Mouse (Mus musculus) thymus, postnatal 0 days (tissue): ENCODE data around the gene Klhl25. TPM values are rescaled to one million over a fixed set of nuclear protein-coding genes. Genes with fewer than 3 reads are reported as not detected.
A peak's percentile ranks its signal among the peaks of the same experiment; 100 is the strongest.
"Not testable (repeated sequence)": the region's sequence is repeated elsewhere in the genome, so short reads cannot be mapped to it uniquely, and the experiment has no call there.

Experiments used
- DNase-seq: peaks from one replicate; pipeline ENCODE4 v3.0.0-alpha.2; 2015; ENCODE audit warnings: low spot score
- polyA plus RNA-seq: library from polyadenylated mRNA; unstranded; fragments of >200 nt; fragmentation: Nextera tagmentation; extraction: Ambion mirVana; gene quantifications from 2 replicates; pipeline ENCODE4 v1.2.1, GENCODE M21; 2015

The Klhl25 gene
- polyA plus RNA-seq, result 13.2 and 13.3 TPM in 2 replicates

DNA sequence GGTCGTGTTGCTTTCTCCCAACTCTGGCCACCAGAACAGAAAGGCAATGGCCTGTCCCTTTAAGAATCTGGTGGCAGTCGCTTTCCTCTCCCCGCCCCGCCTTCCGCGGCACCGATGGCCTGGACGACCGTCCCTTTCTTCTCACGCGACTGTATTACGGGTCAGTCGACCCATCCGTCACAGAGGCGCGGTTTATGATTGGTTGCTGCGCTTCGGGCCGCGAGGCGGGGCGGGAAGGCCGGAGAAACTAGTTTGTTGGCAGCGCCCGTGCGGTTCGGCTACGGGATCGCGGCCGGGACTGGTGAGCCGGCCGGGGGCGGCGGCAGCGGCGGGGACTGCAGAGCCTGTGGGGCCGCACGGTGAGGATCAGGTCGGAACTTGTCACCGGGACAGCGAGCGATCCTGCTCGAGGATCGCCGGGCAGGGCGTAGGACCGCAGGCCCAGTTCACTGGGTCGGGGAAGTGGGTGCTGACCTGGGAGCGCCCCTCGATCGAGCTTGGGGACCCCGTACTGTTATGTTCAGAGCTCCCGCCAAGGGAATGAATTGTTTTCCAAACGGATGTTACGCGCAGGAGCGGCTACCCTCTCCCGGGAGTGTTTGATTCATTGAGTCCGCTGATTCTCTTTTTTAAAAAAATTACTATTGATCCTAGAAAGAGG lies at the start of gene Klhl25:
Gene Klhl25, plus strand, starts transcription at position 196 of the 661 bp plus-strand sequence.
- DNase-seq, result peak; percentile 90

DNA sequence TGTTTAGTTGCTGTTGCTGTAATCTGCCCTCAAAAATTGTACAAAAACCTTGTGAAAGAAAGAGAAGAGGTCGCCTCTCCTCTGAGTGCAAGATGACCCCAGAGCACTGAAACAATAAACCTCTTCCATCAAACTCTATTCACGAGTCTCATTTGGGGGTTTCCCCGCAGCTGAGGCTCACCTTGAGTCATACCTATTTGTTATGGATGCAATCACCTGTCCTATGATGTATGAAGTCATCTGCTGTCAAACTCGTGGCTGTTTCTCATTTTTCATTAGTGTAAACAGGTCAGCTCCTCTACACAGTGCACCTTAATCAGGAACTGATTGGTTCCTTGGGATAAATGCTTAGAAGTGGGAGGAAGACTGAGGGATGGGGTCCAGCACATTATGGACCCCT lies 47.6 kb upstream of the Klhl25 start:
- DNase-seq, result no peak

DNA sequence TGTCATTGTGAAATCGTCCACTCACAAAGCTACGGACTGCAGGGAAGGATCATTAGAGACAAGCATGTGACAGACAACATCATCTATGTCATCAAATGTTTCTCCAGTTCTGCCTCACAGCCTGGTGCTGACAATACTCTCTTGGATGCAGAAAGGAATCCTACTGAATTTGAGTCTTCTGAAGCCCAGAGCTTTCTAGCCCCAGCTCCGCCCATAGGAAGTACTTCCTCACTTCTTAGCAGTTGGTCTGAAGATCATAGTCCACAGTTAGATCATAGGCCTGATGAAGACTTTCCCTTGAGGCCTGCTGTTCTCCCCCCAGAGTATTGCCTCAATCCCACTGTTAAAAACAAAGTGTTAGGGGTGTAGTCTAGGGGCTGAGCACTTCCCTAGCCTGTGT lies 47.1 kb upstream of the Klhl25 start:
- peak; percentile 26 for DNase-seq

DNA sequence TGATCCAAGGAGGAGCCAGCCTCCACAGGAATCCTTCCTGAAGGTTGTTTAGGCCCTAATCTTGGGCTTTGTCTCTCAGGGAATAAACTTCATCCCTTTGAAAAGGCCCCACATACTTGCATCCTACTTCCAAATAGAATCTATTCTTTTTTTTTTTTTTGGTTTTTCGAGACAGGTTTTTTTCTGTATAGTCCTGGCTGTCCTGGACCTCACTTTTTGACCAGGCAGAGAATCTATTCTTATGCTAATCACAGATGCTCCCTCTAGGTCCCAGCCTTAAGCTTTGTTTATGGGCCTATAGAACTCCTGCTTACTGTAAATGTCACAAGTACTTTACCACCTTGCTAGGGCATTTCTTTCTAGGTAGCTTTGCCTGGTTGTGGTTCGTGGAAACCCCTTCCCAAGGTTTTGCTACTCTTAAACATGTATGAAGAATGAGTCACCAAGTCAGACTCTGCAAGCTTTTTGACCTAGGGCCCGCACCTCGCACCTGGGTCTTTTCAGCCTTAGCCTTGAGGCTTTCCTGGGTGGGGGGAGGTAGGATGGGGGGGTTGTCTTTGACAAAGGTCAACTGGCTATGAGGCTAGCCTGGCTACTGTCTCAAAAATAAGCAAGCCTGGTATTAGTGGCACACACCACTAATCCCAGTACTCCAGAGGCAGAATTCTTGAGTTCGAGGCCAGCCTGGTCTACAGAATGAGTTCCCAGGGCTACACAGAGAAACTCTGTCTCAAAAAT lies 46.3 kb upstream of the Klhl25 start:
- no peak for DNase-seq

DNA sequence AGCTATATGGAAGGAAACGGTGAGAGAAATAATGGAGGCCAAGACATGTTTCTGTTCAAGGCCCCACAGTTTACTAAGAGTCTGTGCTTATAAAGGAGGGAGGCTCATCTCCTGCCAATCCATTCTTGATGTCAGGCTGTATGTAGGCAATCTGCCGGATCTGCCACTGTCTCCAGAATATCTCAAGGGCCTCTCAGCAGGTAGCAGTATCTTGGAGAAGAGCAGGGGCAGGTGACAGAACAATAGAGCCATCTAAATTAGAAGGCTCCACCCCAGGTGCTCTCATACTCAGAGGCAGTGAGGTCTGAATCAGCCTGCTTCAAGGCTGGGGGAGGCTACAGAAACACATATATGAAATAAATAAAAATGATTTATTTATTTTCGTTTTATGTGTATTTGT lies 45.2 kb upstream of the Klhl25 start:
- DNase-seq, result no peak

DNA sequence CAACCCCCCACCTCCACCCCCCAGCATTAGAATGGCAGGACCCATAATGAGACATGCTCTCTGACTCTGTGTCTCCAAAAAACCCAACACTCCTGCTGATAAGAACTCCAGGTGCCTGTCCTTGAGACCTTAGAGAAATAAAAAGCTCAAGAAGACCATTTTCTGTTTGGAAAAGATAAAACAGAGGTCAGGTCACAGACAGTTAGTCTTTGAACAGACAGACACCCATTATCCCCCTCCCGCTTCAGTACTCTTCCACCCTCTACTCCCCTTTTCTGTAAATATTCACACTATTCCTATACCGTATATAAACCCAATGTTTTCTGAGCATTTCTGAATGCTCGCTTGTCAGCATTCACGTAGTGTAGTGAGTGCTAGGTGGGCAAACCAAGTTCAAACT lies 41.9 kb upstream of the Klhl25 start:
- no peak for DNase-seq

DNA sequence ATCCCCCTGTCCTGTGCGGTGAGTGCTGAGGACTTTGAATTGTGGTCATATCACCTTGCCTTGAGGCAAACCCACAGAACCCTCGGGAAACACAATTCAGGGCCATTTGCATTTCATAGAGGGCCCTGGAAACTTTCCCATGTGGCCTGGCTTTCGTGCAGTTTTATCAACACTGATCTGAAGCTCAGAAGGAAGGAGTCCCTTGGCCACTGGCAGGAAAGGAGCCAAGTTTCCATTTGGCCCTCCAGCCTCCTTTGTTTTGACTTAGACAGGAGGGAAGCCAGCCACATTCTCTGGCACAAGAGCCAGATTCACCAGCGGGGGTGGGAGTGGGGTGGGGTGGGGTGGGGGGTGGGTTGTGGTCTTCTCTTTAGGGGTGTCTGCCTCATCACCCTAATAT lies 41.4 kb upstream of the Klhl25 start:
- DNase-seq, result no peak

DNA sequence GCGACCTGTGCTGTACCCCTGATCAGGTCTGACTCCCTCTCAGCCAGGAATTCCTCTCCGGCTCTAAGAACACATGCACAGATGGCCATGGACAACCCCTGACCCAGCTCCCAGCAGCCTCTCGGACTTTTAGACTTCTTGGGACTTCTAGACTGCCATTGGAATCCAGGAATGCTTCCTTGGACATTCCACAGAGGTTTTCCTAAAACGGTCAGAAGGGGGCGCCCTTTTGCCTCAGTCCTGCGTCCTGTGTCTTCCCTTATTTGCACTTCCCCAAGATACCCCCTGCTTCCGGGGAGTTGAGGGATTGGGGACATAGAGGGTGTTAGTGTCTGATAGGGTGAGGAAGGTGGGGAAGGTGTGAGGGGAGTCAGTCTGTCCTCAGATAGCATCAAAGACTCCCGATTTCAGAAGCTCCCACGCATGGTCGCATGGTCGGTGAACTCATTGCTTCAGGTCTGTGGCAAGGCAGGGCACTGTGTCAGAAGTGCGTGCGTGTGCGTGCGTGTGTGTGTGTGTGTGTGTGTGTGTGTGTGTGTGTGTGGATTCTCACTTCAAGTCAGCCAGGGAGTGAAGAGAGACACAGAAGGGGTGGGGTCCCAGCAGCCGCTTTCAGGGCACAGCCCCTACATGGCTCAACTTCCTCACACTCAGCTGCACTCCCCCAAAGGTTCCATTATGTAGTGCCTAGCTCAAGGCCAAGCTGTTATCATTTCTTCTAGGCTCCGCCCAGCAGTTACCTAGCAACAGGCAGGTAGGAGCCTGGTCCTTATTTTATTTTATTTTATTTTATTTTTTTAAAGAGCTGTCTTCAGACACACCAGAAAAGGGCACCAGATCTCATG lies 40.4 kb upstream of the Klhl25 start:
- DNase-seq, result no peak

DNA sequence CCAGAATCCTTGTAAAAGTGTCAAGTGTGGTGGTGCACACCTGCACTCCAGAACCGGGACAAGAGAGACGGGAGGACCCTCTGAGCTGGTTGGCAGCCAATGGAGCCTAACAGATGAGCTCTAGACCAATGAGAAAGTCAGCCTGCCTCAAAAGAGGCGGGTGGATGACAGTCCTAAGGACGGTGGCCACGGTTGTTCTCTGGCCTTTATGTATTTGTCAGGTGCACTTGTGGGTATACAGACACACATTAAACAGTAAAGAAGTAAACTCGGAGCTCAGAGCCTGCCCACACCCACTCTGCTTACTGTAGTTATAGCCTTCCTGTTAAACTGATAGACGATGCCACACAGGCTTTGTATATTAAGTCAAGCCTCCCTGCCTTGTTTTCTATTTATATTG lies 27.4 kb upstream of the Klhl25 start:
- no peak for DNase-seq

DNA sequence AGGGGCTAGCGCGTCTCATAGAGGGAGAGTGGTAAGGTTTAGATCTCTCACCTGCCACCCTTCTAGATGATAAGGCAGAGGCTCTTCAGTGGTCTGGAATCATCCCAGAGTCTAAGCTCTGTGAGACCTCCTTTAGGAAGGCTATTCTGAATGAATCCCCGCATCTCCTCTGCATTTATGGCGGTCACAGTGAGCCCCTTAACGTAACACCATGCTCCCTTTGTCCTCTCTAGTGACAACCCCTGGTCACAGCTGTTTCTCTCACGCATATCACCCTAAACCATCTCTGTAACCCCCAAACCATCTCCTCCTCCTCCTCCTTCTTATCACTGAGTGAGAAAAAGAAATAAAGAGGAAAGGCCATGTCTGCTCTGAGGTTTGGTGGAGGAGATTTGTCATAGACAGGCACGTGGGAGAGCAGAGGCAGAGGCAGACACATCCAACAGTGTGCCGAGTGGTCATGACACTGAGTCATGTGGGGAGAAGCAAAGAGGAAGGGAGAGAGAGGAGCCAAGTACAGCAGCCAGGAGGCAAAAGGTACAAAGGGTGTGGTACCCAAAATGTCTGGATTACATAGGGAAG lies 25.9 kb upstream of the Klhl25 start:
- DNase-seq, result no peak

DNA sequence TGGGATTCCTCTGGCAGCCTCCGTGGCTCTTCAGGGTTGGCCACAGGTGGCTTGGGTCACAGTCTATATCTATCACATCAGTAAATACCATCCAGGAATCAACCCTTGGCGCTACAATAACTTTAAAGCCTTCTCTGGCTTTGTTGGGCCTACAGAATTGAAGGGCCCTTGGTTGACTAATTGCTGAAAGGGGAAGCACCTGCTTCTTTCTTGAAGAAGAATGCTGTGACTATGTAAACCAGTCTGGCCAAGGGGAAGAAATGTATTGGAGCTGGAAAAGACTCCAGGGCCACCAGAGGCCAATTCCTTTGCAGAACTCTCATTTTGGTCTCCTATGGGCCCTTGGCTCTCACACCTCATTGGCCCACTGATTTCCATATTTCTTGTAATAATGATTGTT lies 25.0 kb upstream of the Klhl25 start:
- no peak for DNase-seq

DNA sequence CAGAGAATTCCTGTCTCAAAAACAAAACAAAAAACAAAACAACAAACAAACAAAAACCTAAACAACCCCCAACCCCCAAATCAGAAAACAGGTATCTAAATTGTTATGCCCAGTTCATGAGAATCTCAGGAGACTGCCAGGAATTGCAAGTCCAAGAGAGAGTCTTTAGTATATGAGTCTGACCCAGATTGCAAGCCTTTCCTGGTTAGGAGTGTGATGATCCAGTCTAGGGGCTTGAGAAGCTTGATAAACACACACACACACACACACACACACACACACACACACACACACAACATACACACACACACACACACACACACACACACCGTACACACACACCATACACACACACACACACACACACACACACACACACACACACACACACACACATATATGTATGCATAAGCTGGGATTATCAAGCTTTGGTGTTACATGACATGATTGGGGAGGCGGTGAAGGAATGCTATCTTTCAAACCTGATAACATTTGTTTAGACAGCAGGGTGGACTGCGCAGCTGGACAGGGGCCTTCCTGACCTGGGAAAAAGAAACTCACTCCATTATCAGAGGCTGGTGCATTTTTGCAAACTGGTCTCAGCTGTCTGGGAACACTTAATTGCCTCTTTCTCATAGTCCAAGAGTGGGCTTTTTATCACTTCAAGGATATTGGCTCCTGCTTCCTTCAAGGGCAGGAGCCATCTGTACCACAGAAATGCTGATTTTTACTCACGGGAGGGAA lies 21.6 kb upstream of the Klhl25 start:
- no peak for DNase-seq

DNA sequence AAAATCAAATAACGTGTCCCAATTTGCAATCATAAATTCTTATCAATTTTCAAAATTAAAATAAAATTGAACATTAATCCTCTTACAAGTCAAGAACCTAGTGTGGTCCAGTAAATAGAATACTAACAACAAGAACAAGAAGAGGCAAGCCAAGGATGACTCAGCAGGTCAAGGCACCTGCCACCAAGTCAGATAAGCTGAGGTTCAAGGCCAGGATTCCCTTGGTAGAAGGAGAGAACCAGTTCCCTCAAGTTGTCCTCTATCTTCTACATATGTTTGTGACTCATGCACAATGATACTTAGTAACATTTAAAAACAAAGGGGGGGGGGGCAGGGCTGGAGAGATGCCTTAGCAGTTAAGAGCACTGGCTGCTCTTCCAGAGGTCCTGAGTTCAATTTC lies 20.8 kb upstream of the Klhl25 start:
- no peak for DNase-seq

DNA sequence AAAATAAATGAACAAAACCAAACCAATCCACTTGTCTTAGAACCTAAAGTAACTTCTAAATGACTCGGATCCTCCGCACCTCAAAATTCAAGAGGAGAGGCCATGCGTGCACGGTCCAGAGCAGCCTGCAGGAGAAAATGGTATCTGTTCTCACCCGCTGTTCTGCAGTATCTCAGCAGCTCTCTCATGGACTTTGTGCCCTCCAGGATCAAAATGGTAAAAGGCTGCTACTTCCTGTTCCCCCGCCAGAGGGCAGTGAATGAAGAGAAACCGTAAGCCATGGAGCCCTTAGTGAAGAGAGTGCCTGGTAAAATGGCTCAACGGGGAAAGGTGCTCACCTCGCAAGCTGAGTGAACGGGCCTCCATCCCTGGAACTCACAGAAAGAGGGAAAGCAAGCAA lies 20.3 kb upstream of the Klhl25 start:
- peak; percentile 84 for DNase-seq

DNA sequence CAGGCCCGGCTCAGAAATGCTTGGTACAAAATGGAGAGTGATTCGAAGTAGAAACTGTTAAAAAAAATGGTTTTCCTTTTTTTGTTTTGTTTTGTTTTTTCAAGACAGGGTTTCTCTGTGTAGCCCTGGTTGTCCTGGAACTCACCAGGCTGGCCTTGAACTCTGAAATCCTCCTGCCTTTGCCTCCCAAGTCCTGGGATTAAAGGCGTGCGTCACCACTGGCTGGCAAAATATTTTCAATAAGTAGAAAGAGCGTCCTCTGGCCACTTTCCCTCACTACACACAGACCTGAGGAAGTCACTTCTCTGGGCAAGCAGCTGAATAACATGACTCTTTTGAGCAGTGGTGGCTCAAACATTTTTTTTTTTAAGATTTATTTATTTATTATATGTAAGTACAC lies 19.6 kb upstream of the Klhl25 start:
- DNase-seq, result no peak

DNA sequence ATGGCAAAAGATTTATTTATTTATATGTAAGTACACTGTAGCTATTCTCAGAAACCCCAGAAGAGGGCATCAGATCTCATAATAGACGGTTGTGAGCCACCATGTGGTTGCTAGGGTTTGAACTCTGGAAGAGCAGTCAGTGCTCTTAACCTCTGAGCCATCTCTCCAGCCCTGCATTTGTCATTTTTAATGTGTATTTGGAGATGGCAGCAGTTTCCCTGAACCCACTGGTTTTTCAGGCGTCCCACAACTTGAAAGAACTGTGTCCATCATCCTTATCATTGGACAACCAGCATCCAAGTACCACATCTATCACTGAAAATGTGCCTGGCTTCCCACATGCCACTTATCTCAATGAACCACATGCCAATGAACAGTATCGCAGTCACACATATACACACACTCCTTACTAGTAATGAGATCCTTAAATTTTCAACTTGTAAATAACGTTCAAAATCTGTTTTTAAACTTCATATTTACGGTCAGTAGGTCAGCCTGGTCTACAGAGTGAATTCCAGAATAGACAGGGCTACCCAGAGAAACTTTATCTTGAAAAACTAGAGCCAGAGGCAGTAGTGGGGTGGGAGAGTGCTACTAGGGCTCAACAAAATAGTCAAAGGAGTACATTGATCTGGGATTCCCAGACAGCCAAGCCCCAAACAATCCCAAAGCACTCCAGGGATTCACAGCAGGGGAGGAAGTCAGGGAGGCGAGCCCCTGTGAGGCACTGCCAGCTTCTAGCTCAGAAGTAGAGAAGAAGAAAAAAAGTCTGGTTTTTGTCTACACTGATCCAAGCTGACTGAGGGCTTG lies 17.7 kb upstream of the Klhl25 start:
- peak; percentile 51 for DNase-seq

DNA sequence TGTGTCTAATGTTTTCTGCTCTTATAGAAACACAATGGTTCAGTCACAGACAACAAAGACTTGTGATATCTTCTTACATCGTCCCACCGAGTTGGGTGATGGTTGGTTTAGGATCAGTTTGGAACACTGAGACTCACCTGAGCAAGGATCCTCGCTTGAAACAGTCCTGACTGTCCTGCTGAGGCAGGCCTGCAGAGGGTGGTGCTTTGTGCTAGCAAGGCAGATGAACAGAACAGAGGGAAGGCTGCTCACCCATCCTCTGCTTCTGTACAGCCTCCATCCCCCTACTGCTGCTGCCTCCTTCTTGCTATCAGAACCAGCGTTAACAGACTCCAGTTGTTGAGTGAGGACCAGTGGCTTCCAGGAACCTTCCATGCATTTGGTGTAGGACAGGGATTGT lies 14.2 kb upstream of the Klhl25 start:
- not testable (repeated sequence) for DNase-seq

DNA sequence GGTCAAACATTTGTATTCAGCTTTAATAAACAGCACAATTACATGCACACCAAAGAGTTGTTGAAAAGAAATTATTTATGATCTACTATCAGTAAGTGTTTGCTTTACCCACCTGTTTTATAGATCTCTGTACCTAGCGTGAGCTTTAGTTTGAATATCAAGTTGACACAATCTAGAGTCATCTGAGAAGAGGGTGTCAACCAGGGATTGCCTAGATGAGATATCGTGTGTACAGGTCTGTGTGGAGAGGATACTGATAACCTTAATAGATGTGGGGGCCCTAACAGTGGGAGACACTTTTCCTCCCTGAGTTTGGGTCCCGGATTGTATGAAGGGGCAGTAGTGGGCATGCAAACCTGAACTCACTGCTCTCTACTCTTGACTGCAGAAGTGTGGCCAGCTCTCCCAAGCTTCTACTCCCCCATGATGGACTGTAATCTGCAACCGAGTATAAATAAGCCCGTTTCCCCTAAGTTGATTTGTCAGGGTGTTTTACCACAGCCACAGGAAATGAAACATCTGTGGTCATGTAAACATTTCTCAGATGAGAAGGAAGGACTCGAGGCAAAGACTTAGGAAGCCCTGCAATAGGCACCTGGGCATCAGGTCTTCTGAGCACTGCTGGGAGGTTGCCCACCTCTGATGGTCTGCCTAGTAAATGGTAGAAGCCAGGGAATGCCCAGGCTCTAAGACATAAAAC lies 13.0 kb upstream of the Klhl25 start:
- not testable (repeated sequence) for DNase-seq

DNA sequence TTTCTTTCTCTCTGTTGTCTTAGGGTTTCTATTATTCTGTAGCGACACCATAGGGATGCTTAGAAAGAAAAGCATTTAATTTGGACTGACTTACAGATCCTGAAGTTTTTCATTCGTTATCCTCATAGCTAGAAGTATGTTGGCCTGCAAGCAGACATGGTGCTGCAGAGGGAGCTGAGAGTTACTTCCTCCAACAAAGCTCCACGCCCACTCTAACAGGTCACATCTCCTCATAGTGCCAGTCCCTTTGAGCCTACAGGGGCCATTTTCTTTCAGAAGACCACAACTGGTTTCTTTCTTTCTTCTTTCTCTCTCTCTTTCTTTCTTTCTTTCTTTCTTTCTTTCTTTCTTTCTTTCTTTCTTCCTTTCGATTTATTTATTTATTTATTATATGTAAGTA lies 8.0 kb upstream of the Klhl25 start:
- no peak for DNase-seq

DNA sequence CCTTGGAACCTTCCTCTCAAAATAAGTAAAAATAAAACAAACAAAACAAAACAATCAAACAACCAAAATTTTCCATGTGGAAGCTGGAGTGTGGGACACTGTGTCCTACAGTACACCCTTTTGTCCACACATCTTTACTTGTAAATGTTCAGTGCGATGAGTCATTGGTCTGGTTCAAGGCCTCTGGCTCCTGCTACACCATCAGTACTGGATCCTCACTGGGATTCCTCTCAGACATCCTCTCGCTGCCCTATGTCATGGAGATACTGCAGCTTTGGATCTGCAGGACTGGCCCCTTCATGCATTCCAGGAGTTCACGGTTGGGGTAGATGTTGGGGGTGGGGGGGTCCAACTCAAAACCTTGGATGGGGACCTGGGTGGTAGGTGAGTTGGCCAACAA lies 5.8 kb upstream of the Klhl25 start:
- DNase-seq, result no peak
